Mouse (Mus musculus) adrenal gland, postnatal 36 days (tissue): ENCODE data around the gene Atp9a. TPM values are rescaled to one million over a fixed set of nuclear protein-coding genes. Genes with fewer than 3 reads are reported as not detected.

Source experiments
- DNase-seq, 2 experiments: peaks; one replicate each; pipeline ENCODE4 v3.0.0; 2021; ENCODE audit warnings: mixed read lengths in 1 of 2
- total RNA-seq, 2 experiments: library from RNA; stranded (reverse); gene quantifications; 2 replicates each; pipeline ENCODE4 v1.2.3; 2021

Atp9a gene
- total RNA-seq, 2 experiments from 2014 or later: 70.2 to 81.5 TPM

DNA sequence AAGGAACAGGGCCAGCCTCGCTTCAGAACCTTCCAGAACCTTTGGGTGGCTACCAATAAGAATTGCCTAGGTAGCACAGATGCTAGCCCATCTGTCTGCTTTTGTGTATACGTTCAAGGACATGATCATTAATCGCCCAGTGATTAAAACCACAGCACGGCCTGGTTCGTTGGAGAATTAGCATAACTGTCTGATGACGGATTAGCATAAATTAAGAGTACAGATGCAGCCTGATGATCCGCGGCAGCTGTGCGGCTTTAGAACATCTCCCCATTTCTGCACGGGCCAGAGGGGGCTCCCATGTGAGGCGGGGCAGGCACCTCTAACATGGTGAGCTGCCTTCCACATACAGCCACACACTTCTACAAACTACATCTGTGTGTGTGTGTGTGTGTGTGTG, 100.0 kb downstream of the Atp9a start:
- no peak for DNase-seq

GRCm38 (mm10) chr2:168640460-168640859, 101.7 kb downstream of the Atp9a start:
- no peak for DNase-seq

DNA sequence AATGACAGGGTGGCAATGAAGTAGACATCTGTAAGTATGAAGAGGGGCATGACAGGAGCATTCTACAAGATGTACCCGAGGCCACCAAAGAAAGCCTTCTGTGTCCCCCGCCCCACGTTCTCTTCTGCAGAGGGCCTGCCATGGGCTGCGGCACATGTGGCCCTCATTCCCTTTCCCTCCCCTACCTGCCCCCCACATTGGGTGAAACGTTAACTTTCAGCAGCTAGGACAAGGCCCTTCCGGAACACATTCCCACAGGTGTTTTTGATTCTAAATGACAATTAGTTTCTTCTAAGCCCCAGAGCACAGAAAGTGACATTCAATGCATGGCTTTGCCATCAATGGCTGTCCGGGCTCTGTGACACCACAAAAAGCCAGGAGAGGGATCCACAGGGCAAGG, 107.3 kb downstream of the Atp9a start:
- DNase-seq: no peak

DNA sequence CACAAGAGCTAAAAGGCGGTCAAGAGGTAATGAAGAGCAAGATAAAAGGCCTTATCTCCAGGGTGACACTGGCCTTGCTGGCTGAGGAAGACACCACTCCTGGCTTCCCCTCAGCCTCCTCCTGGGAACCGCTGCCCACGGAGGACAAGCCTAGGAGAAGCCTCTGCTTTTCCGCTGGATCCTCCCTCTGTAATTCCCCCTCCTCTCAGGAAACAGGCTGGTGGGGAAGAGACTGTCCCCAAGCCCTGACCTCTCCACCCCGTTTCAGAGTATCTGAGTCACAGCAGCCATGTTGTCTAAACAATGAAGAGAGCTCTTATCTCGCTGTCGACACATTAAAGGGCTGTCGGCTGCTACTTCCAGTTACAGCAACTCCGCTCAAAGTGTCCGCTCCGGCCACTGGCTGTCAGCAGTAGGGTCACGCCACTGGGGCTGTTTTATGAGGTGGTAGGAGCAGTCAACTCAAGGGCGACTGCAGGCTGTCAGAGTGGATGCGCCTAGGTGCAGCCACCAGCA, 108.8 kb downstream of the Atp9a start:
- peak; percentile 27 to 32 for DNase-seq

- no peak for DNase-seq
Observed at GRCm38 (mm10) chr2:168632543-168632942, 109.7 kb downstream of the Atp9a start.

DNA sequence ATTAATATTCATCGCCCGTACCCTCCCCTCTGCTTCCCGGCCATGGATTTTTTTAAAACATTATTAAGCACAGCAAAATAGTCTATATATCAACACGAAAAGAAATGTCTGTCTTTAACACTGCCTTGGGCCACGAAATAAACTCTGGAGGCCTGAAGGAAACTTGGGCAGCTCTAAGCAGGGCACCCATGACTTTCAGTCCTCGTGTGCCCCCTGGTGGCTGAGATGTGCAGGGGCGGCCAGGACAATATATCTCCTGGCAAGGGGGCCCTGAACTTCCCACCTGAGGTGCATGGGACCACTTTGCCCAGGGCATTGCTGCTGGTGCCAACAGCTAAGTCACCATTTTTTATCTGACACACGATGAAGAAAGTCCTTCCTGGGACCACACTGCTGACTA, 113.4 kb downstream of the Atp9a start:
- DNase-seq: peak; percentile 85 to 88

- DNase-seq: no peak
Observed at GRCm38 (mm10) chr2:168627829-168628770, 114.1 kb downstream of the Atp9a start.

GRCm38 (mm10) chr2:168626385-168626784, 115.8 kb downstream of the Atp9a start:
- no peak for DNase-seq

GRCm38 (mm10) chr2:168625091-168625490, 117.1 kb downstream of the Atp9a start:
- DNase-seq: no peak

GRCm38 (mm10) chr2:168621111-168621802, 121.0 kb downstream of the Atp9a start:
- DNase-seq: peak; percentile 6 to 37

GRCm38 (mm10) chr2:168618205-168618717, 123.9 kb downstream of the Atp9a start:
- DNase-seq: no peak

GRCm38 (mm10) chr2:168615160-168615559, 127.0 kb downstream of the Atp9a start:
- DNase-seq: peak; percentile 22 to 45

GRCm38 (mm10) chr2:168614170-168614872, 127.9 kb downstream of the Atp9a start:
- no peak for DNase-seq

GRCm38 (mm10) chr2:168613092-168613880, 128.9 kb downstream of the Atp9a start:
- no peak for DNase-seq

- DNase-seq: no peak
Observed at GRCm38 (mm10) chr2:168610941-168611340, 131.3 kb downstream of the Atp9a start.

DNA sequence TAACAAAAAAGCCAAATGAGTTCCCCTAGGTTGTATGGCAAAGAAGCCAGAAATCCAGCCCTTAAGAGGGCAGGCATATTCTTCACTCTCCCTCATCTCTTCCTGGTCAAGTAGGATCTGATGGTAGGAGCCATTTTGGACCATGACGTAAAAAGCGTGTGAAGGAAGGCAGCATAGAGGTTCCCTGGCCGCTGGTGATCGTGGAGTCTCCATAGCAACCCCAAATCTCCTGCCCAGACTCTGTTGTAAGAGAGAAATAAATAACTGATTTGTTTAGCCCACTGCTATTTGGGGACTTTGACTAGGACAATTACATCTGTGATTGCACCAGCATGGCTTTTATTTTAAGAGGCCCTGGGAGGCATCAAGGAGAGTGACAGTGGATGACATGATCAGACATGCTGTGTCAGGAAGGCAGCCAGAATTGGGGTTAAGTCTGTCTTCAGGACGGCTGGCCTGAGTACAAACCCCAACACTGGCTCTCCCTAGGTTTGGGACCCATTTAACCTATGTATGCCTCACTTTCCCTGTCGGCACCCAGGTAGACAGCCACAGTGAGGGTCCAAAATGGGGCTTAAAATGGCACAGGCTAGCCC, 132.5 kb downstream of the Atp9a start:
- no peak for DNase-seq

- no peak for DNase-seq
Observed at GRCm38 (mm10) chr2:168608125-168608564, 134.1 kb downstream of the Atp9a start.

GRCm38 (mm10) chr2:168604655-168605070, 137.5 kb downstream of the Atp9a start:
- DNase-seq: no peak

GRCm38 (mm10) chr2:168602387-168602741, 139.8 kb downstream of the Atp9a start:
- DNase-seq: no peak

- peak; percentile 76 to 81 for DNase-seq
Observed at GRCm38 (mm10) chr2:168601491-168602386, 140.5 kb downstream of the Atp9a start, which contains the start of gene Nfatc2. Gene Nfatc2 (minus strand): TSS chr2:168601657.
